Mouse (Mus musculus): ENCODE measurements around the gene Bdh1. TPM values are rescaled to one million over a fixed set of nuclear protein-coding genes. Genes with fewer than 3 reads are reported as not detected.

The Bdh1 gene
- total and polyA plus RNA-seq, 2 experiments from 2014 or later: 4.2 to 9.5 TPM

GRCm38 (mm10) chr16:31423368-31423767 is 1.3 kb downstream of the Bdh1 start:
- ATAC-seq (ENCODE audit: insufficient read depth, low read depth): no peak
- no peak overlapping the region for H3K4me2 ChIP-seq (ENCODE audit: low read depth, low read length)
- no peaks in the 10 kb centered on the region for H3K9me3 ChIP-seq (replicated peaks; ENCODE audit: control insufficient read depth, low read length)
- peaks cover 25% of the 10 kb centered on the region for H3K27me3 ChIP-seq (ENCODE audit: control insufficient read depth, insufficient read depth, low read length)
- H3K4me3 ChIP-seq (ENCODE audit: low read depth, low read length): no peak overlapping the region
- H3K36me3 ChIP-seq (replicated peaks; ENCODE audit: control insufficient read depth, insufficient read depth, low read length): no peaks in the 10 kb centered on the region
- 82% methylated on average over 4 of the region's 4 CpGs for WGBS
- no peak overlapping the region for H3K9ac ChIP-seq (replicated peaks; ENCODE audit: low read depth, low read length)
- H3K4me1 ChIP-seq (ENCODE audit: control insufficient read depth, insufficient read depth): 0 out of 2 replicates have a peak, but pooled peaks cover under 1% of the 10 kb centered on the region
- TF ChIP-seq EP300 (IDR thresholded peaks at IDR 0.05; ENCODE audit: low read depth): no peak
- TF ChIP-seq CTCF (IDR thresholded peaks at IDR 0.05; ENCODE audit: low read depth): no peak
- no peak overlapping the region for H3K27ac ChIP-seq (ENCODE audit: low read depth)
- no peak for DNase-seq (ENCODE audit: low spot score)

GRCm38 (mm10) chr16:31424416-31425187 is 2.5 kb downstream of the Bdh1 start:
- H3K36me3 ChIP-seq (replicated peaks; ENCODE audit: control insufficient read depth, insufficient read depth, low read length): no peaks in the 10 kb centered on the region
- 81% methylated on average over 4 of the region's 4 CpGs for WGBS
- H3K4me2 ChIP-seq (ENCODE audit: low read depth, low read length): no peak overlapping the region
- H3K27me3 ChIP-seq (ENCODE audit: control insufficient read depth, insufficient read depth, low read length): peaks cover 35% of the 10 kb centered on the region
- no peak for TF ChIP-seq EP300 (IDR thresholded peaks at IDR 0.05; ENCODE audit: low read depth)
- no peak for TF ChIP-seq CTCF (IDR thresholded peaks at IDR 0.05; ENCODE audit: low read depth)
- no peak overlapping the region for H3K9ac ChIP-seq (replicated peaks; ENCODE audit: low read depth, low read length)
- DNase-seq (ENCODE audit: low spot score) (no peak), ATAC-seq (ENCODE audit: insufficient read depth, low read depth) (no peak)
- peaks cover 10% of the 10 kb centered on the region; the same call in 1 of the 2 replicates for H3K4me1 ChIP-seq (ENCODE audit: control insufficient read depth, insufficient read depth)
- no peak overlapping the region for H3K27ac ChIP-seq (ENCODE audit: low read depth)
- H3K4me3 ChIP-seq (ENCODE audit: low read depth, low read length): no peak overlapping the region
- H3K9me3 ChIP-seq (replicated peaks; ENCODE audit: control insufficient read depth, low read length): no peaks in the 10 kb centered on the region

- no peaks in the 10 kb centered on the region for H3K36me3 ChIP-seq (replicated peaks; ENCODE audit: control insufficient read depth, insufficient read depth, low read length)
- H3K4me2 ChIP-seq (ENCODE audit: low read depth, low read length): no peak overlapping the region
- no peak overlapping the region for H3K4me3 ChIP-seq (ENCODE audit: low read depth, low read length)
- no peak overlapping the region for H3K9ac ChIP-seq (replicated peaks; ENCODE audit: low read depth, low read length)
- peaks cover 35% of the 10 kb centered on the region for H3K27me3 ChIP-seq (ENCODE audit: control insufficient read depth, insufficient read depth, low read length)
- under 1% methylated on average over 4 of the region's 4 CpGs for WGBS
- DNase-seq (ENCODE audit: low spot score): no peak
- no peaks in the 10 kb centered on the region for H3K9me3 ChIP-seq (replicated peaks; ENCODE audit: control insufficient read depth, low read length)
- ATAC-seq (ENCODE audit: insufficient read depth, low read depth): no peak
- H3K4me1 ChIP-seq (ENCODE audit: control insufficient read depth, insufficient read depth): peaks cover 10% of the 10 kb centered on the region; the same call in 1 of the 2 replicates
- H3K27ac ChIP-seq (ENCODE audit: low read depth): no peak overlapping the region
- no peak for TF ChIP-seq EP300 (IDR thresholded peaks at IDR 0.05; ENCODE audit: low read depth)
- TF ChIP-seq CTCF (IDR thresholded peaks at IDR 0.05; ENCODE audit: low read depth): peak; percentile 73
These were observed 3.4 kb downstream of the Bdh1 start for GRCm38 (mm10) chr16:31425508-31425907.

- 75% methylated on average over 6 of the region's 6 CpGs for WGBS
- no peak overlapping the region for H3K4me3 ChIP-seq (ENCODE audit: low read depth, low read length)
- no peak overlapping the region for H3K9ac ChIP-seq (replicated peaks; ENCODE audit: low read depth, low read length)
- no peak for DNase-seq (ENCODE audit: low spot score)
- no peak overlapping the region for H3K4me2 ChIP-seq (ENCODE audit: low read depth, low read length)
- H3K9me3 ChIP-seq (replicated peaks; ENCODE audit: control insufficient read depth, low read length): no peaks in the 10 kb centered on the region
- H3K27me3 ChIP-seq (ENCODE audit: control insufficient read depth, insufficient read depth, low read length): peaks cover 35% of the 10 kb centered on the region
- peaks cover 10% of the 10 kb centered on the region; the same call in 1 of the 2 replicates for H3K4me1 ChIP-seq (ENCODE audit: control insufficient read depth, insufficient read depth)
- H3K27ac ChIP-seq (ENCODE audit: low read depth): no peak overlapping the region
- ATAC-seq (ENCODE audit: insufficient read depth, low read depth): no peak
- no peaks in the 10 kb centered on the region for H3K36me3 ChIP-seq (replicated peaks; ENCODE audit: control insufficient read depth, insufficient read depth, low read length)
- TF ChIP-seq EP300 (IDR thresholded peaks at IDR 0.05; ENCODE audit: low read depth): no peak
- no peak for TF ChIP-seq CTCF (IDR thresholded peaks at IDR 0.05; ENCODE audit: low read depth)
These were observed 4.5 kb downstream of the Bdh1 start for GRCm38 (mm10) chr16:31426496-31427126.

GRCm38 (mm10) chr16:31428335-31428674 is 6.2 kb downstream of the Bdh1 start:
- no peak for TF ChIP-seq EP300 (IDR thresholded peaks at IDR 0.05; ENCODE audit: low read depth)
- no peak for TF ChIP-seq CTCF (IDR thresholded peaks at IDR 0.05; ENCODE audit: low read depth)
- peak overlapping the region; percentile 95 for H3K4me2 ChIP-seq (ENCODE audit: low read depth, low read length)
- no peak overlapping the region for H3K9ac ChIP-seq (replicated peaks; ENCODE audit: low read depth, low read length)
- ATAC-seq (ENCODE audit: insufficient read depth, low read depth) (no peak), DNase-seq (ENCODE audit: low spot score) (no peak)
- peak overlapping the region; percentile 62 for H3K4me3 ChIP-seq (ENCODE audit: low read depth, low read length)
- H3K9me3 ChIP-seq (replicated peaks; ENCODE audit: control insufficient read depth, low read length): no peaks in the 10 kb centered on the region
- H3K27ac ChIP-seq (ENCODE audit: low read depth): no peak overlapping the region
- peaks cover 35% of the 10 kb centered on the region for H3K27me3 ChIP-seq (ENCODE audit: control insufficient read depth, insufficient read depth, low read length)
- WGBS: 3% methylated on average over 11 of the region's 11 CpGs
- H3K4me1 ChIP-seq (ENCODE audit: control insufficient read depth, insufficient read depth): peaks cover 10% of the 10 kb centered on the region; the same call in 1 of the 2 replicates
- H3K36me3 ChIP-seq (replicated peaks; ENCODE audit: control insufficient read depth, insufficient read depth, low read length): no peaks in the 10 kb centered on the region

All from heart, postnatal 0 days (tissue).